Mouse (Mus musculus) small intestine, adult 2 months (tissue): ENCODE results near the gene Lpar2. TPM values are rescaled to one million over a fixed set of nuclear protein-coding genes. Genes with fewer than 3 reads are reported as not detected.

Source experiments
- H3K27ac ChIP-seq: fragments of 200-500 bp; 2 replicates; pipeline ENCODE4 v1.5.1; 2012; ENCODE audit warnings: low read depth, low read length, control low read depth, inconsistent platforms; ENCODE audit not compliant: insufficient read depth
- H3K27me3 ChIP-seq: fragments of 200-500 bp; 2 replicates; pipeline ENCODE4 v1.6.1; 2012; ENCODE audit warnings: mild to moderate bottlenecking, moderate library complexity, low read length, inconsistent platforms; ENCODE audit not compliant: control insufficient read depth, insufficient read depth
- H3K36me3 ChIP-seq: fragments of 200-500 bp; 2 replicates; pipeline ENCODE4 v1.6.1; 2012; ENCODE audit warnings: mild to moderate bottlenecking, low read length, control low read depth, inconsistent platforms; ENCODE audit not compliant: control insufficient read depth, insufficient read depth
- H3K4me1 ChIP-seq: fragments of 200-500 bp; 2 replicates; pipeline ENCODE4 v1.6.1; 2012; ENCODE audit warnings: low read length, inconsistent platforms, mixed read lengths; ENCODE audit not compliant: control insufficient read depth, insufficient read depth, insufficient read length
- H3K4me3 ChIP-seq: fragments of 200-500 bp; 2 replicates; pipeline ENCODE4 v1.5.1; 2012; ENCODE audit warnings: low read depth, mild to moderate bottlenecking, control low read depth, inconsistent platforms, low read length, moderate library complexity
- CTCF ChIP-seq: fragments of 200-500 bp; IDR thresholded peaks from 2 replicates; pipeline ENCODE4 v1.5.1; 2012; ENCODE audit warnings: low read depth, mild to moderate bottlenecking, control low read depth, inconsistent platforms, low read length, moderate library complexity, mixed read lengths; ENCODE audit not compliant: insufficient replicate concordance, insufficient read length; ENCODE audit errors: extremely low read depth
- POLR2A ChIP-seq: fragments of 200-500 bp; IDR thresholded peaks from 2 replicates; pipeline ENCODE4 v1.6.1; 2012; ENCODE audit warnings: low read depth, mild to moderate bottlenecking, control low read depth, inconsistent platforms, low read length, moderate library complexity
- WGBS: fragments of 180-500 bp; shearing (Covaris S2); methylation state at CpG from one replicate; pipeline ENCODE4 v1.1.7; 2018; 5-methylcytosine and 5-hydroxymethylcytosine counted together
- polyA plus RNA-seq: library from polyadenylated mRNA; depleted of rRNA; stranded (reverse); fragments of >200 nt; gene quantifications from 2 replicates; pipeline ENCODE4 v1.2.3, GENCODE M21; 2012

The Lpar2 gene
- polyA plus RNA-seq, 1 experiment = 2.2 TPM

- no peak overlapping the region for H3K4me3 ChIP-seq
- H3K27ac ChIP-seq = no peak overlapping the region
- TF ChIP-seq POLR2A (no peak), CTCF (no peak)
- no peaks in the 10 kb centered on the region for H3K36me3 ChIP-seq
- H3K4me1 ChIP-seq = peaks cover 5% of the 10 kb centered on the region; the same call in 1 of the 2 replicates
- 76% methylated on average over 7 of the region's 7 CpGs for WGBS
- H3K27me3 ChIP-seq = no peaks in the 10 kb centered on the region
Measured at GRCm38 (mm10) chr8:69850926-69851506, 28.8 kb downstream of the Lpar2 start.

GRCm38 (mm10) chr8:69853869-69854268 is 31.6 kb downstream of the Lpar2 start:
- H3K27ac ChIP-seq = no peak overlapping the region
- H3K4me1 ChIP-seq = peaks cover 5% of the 10 kb centered on the region; the same call in 1 of the 2 replicates
- no peaks in the 10 kb centered on the region for H3K27me3 ChIP-seq
- TF ChIP-seq CTCF (no peak), POLR2A (no peak)
- H3K36me3 ChIP-seq = no peaks in the 10 kb centered on the region
- 90% methylated on average over 10 of the region's 10 CpGs for WGBS
- H3K4me3 ChIP-seq = no peak overlapping the region

- Histone ChIP-seq H3K4me1 (no peaks in the 10 kb centered on the region), H3K27ac (no peak overlapping the region), H3K36me3 (no peaks in the 10 kb centered on the region), H3K4me3 (no peak overlapping the region), H3K27me3 (no peaks in the 10 kb centered on the region)
- WGBS = 74% methylated on average over 4 of the region's 4 CpGs
- TF ChIP-seq CTCF = peak; percentile 31; the same call in 1 of the 2 replicates
- no peak for TF ChIP-seq POLR2A
Measured at GRCm38 (mm10) chr8:69860807-69861206, 38.6 kb downstream of the Lpar2 start.

GRCm38 (mm10) chr8:69861251-69861650 is 39.0 kb downstream of the Lpar2 start:
- no peaks in the 10 kb centered on the region for H3K36me3 ChIP-seq
- H3K27ac ChIP-seq = no peak overlapping the region
- no peak overlapping the region for H3K4me3 ChIP-seq
- WGBS = 52% methylated on average over 2 of the region's 2 CpGs
- H3K27me3 ChIP-seq = no peaks in the 10 kb centered on the region
- no peak for TF ChIP-seq POLR2A
- TF ChIP-seq CTCF = no peak
- H3K4me1 ChIP-seq = no peaks in the 10 kb centered on the region

GRCm38 (mm10) chr8:69863387-69864020 is 41.3 kb downstream of the Lpar2 start:
- no peak overlapping the region for H3K27ac ChIP-seq
- no peak overlapping the region for H3K4me3 ChIP-seq
- H3K36me3 ChIP-seq = no peaks in the 10 kb centered on the region
- peaks cover 5% of the 10 kb centered on the region for H3K4me1 ChIP-seq
- H3K27me3 ChIP-seq = no peaks in the 10 kb centered on the region
- no peak for TF ChIP-seq POLR2A
- no peak for TF ChIP-seq CTCF
- WGBS = 50% methylated on average over 5 of the region's 5 CpGs

- H3K36me3 ChIP-seq = no peaks in the 10 kb centered on the region
- H3K27ac ChIP-seq = no peak overlapping the region
- H3K4me3 ChIP-seq = no peak overlapping the region
- no peaks in the 10 kb centered on the region for H3K27me3 ChIP-seq
- peaks cover 5% of the 10 kb centered on the region for H3K4me1 ChIP-seq
- WGBS = 48% methylated on average over 5 of the region's 5 CpGs
- TF ChIP-seq CTCF = no peak
- TF ChIP-seq POLR2A = no peak
Measured at GRCm38 (mm10) chr8:69864180-69864579, 42.0 kb downstream of the Lpar2 start.

- no peak overlapping the region for H3K27ac ChIP-seq
- WGBS = 83% methylated on average over 5 of the region's 5 CpGs
- no peak overlapping the region for H3K4me3 ChIP-seq
- H3K4me1 ChIP-seq = peaks cover 5% of the 10 kb centered on the region
- no peak for TF ChIP-seq CTCF
- no peak for TF ChIP-seq POLR2A
- H3K27me3 ChIP-seq = no peaks in the 10 kb centered on the region
- H3K36me3 ChIP-seq = no peaks in the 10 kb centered on the region
Measured at GRCm38 (mm10) chr8:69867696-69868326, 45.6 kb downstream of the Lpar2 start.
